In the genomic region with DNA sequence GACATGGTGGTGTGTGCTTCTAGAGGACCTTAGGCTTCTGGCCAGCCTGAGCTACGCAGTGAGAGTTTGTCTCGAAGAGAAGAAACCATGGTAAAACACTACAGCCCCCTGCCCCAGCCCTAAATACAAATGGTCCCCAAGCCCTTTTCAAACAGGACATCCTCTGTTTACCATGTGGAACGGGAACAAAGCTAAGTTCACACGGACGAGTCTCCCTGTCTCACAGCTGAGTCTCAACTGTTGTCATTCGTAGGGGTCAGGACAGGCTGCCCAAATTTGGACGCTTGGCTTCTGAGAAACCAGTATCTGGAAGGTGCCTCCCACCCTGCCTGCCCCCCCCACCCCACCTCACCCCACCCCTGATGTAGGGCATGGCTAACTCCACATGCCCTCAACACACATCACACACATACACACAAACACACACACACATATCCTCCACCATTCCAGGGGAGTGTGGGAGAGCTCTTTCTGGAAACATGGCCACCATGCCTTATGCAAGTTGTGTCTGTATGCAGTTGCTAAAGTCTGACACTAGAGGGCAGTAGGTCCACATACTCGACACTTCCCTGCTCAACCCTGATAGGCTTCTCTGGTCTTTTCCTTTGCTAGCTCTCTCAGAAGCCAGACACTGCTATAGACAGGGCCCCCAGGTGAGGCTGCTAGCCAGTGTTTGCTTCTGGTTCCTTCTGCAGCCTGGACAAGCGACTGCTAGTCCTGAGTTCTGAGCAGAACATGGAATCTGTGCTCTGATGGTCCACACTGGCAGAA, we compare ENCODE assay signal across 9 mouse cellular contexts. TPM values are rescaled to one million over a fixed set of nuclear protein-coding genes. Genes with fewer than 3 reads are reported as not detected.
DNase-seq lines count a peak whose midpoint lies in the region; ATAC-seq and TF ChIP-seq lines count a peak whose summit lies in the region.
"Not testable (repeated sequence)": the region's sequence is repeated elsewhere in the genome, so short reads cannot be mapped to it uniquely, and the experiment has no call there.
"Had no signal": no experiment of that assay in that cellular context is flagged by ENCODE, and none has a peak within 500 bp of the region (broad histone marks: within the 10 kb centered on the region; RNA-seq: fewer than 3 reads in every experiment).

No protein-coding gene starts in this region.

- not testable (repeated sequence) for H3K9ac ChIP-seq in ES-E14 (ENCODE audit: insufficient read depth, low read depth, low read length, poor library complexity, severe bottlenecking); forebrain, embryonic 13.5 days; kidney, postnatal 0 days (ENCODE audit: low read depth, low read length); limb, embryonic 11.5 days (ENCODE audit: low read length); midbrain, embryonic 14.5 days (replicated peaks; ENCODE audit: low read length)

- peak; percentile 65 for TF ChIP-seq CTCF in kidney, postnatal 0 days (IDR thresholded peaks at IDR 0.05; ENCODE audit: low read depth)
- peak; percentile 12; the same call in 1 of the 2 replicates for TF ChIP-seq CTCF in small intestine, adult 2 months (IDR thresholded peaks at IDR 0.05; ENCODE audit: extremely low read depth, insufficient read length, insufficient replicate concordance, low read depth, low read length)

- not testable (repeated sequence) for H3K9me3 ChIP-seq in ES-E14 (ENCODE audit: control insufficient read depth, insufficient read depth, low read depth, low read length); kidney, postnatal 0 days (replicated peaks; ENCODE audit: low read length); limb, embryonic 11.5 days (ENCODE audit: control insufficient read depth, low read length); midbrain, embryonic 14.5 days (ENCODE audit: control insufficient read depth, low read length)
- peaks cover 30% of the 10 kb centered on the region for H3K9me3 ChIP-seq in forebrain, embryonic 13.5 days (replicated peaks)

- not testable (repeated sequence) for H3K4me2 ChIP-seq in forebrain, embryonic 13.5 days; kidney, postnatal 0 days (ENCODE audit: low read length); limb, embryonic 11.5 days (ENCODE audit: low read depth, severe bottlenecking); midbrain, embryonic 14.5 days (ENCODE audit: low read length)

- 65% methylated on average over 9 of the region's 9 CpGs for WGBS in forebrain, embryonic 13.5 days
- WGBS in kidney, postnatal 0 days, result 65% methylated on average over 9 of the region's 9 CpGs
- 71% methylated on average over 9 of the region's 9 CpGs for WGBS in limb, embryonic 11.5 days
- 68% methylated on average over 9 of the region's 9 CpGs for WGBS in midbrain, embryonic 14.5 days
- WGBS in small intestine, adult 2 months, result 68% methylated on average over 9 of the region's 9 CpGs

- H3K36me3 ChIP-seq in ES-E14 (ENCODE audit: control insufficient read depth, insufficient read depth, low read length, poor library complexity, severe bottlenecking); forebrain, embryonic 13.5 days (ENCODE audit: poor library complexity, severe bottlenecking); kidney, postnatal 0 days (ENCODE audit: insufficient read depth, low read length); limb, embryonic 11.5 days (ENCODE audit: control insufficient read depth, insufficient read depth, low read length); midbrain, embryonic 14.5 days (ENCODE audit: control insufficient read depth, insufficient read depth, low read length); small intestine, adult 2 months (ENCODE audit: control insufficient read depth, insufficient read depth, low read length): not testable (repeated sequence)

- in situ Hi-C loops in ES-E14 (cut with MboI; ENCODE audit: low sequenced_read_pairs in 2 of 2, unreplicated experiment in 2 of 2), result not testable (repeated sequence)

- DNase-seq in ES-E14 (ENCODE audit: low read depth, low spot score), result peak; percentile 61
- DNase-seq in cerebellum, adult 11-12 months, result peak; percentile 17
- peak; percentile 23 to 40 for DNase-seq in heart, postnatal 14 days
- DNase-seq in kidney, postnatal 0 days (ENCODE audit: low spot score), result peak; percentile 47
- peak; percentile 40 for DNase-seq in limb, embryonic 11.5 days (ENCODE audit: low spot score)
- peak; percentile 77 for DNase-seq in midbrain, embryonic 14.5 days

- not testable (repeated sequence) for TF ChIP-seq POLR2A in small intestine, adult 2 months (IDR thresholded peaks at IDR 0.05; ENCODE audit: low read depth, low read length)

- intact Hi-C loops in heart, postnatal 14 days (cut with DNase I), result not testable (repeated sequence)

- H3K27me3 ChIP-seq in forebrain, embryonic 13.5 days; kidney, postnatal 0 days (ENCODE audit: insufficient read depth, low read length); limb, embryonic 11.5 days (ENCODE audit: control insufficient read depth, insufficient read depth, low read length); midbrain, embryonic 14.5 days (ENCODE audit: control insufficient read depth, insufficient read depth, low read length); small intestine, adult 2 months (ENCODE audit: control insufficient read depth, insufficient read depth, low read length): not testable (repeated sequence)

- ATAC-seq in forebrain, embryonic 13.5 days, result peak; percentile 89
- ATAC-seq in kidney, postnatal 0 days (replicated peaks; ENCODE audit: low FRiP score, low read depth), result peak; percentile 58
- ATAC-seq in limb, embryonic 11.5 days (ENCODE audit: insufficient number of reproducible peaks, low FRiP score, low TSS enrichment, low read depth), result peak; percentile 56; the same call in 1 of the 2 replicates
- ATAC-seq in midbrain, embryonic 14.5 days (ENCODE audit: low FRiP score, low TSS enrichment), result peak; percentile 62

- H3K27ac ChIP-seq in ES-E14 (ENCODE audit: insufficient read depth, low read depth, low read length, poor library complexity, severe bottlenecking); forebrain, embryonic 13.5 days; kidney, postnatal 0 days; limb, embryonic 11.5 days (replicated peaks; ENCODE audit: low read depth, low read length); midbrain, embryonic 14.5 days (replicated peaks; ENCODE audit: low read depth, low read length); small intestine, adult 2 months (ENCODE audit: insufficient read depth, low read depth, low read length): not testable (repeated sequence)

- not testable (repeated sequence) for H3K4me1 ChIP-seq in ES-E14 (ENCODE audit: control insufficient read depth in 2 of 2, insufficient read depth in 2 of 2, low read length in 2 of 2, poor library complexity in 1 of 2); forebrain, embryonic 13.5 days; kidney, postnatal 0 days (replicated peaks; ENCODE audit: insufficient read depth, low read length); limb, embryonic 11.5 days (ENCODE audit: control insufficient read depth, insufficient read depth, low read length); midbrain, embryonic 14.5 days (ENCODE audit: control insufficient read depth, insufficient read depth, low read length); small intestine, adult 2 months (ENCODE audit: control insufficient read depth, insufficient read depth, insufficient read length, low read length)

- H3K4me3 ChIP-seq in ES-E14 (ENCODE audit: insufficient read depth in 1 of 2, low read depth in 1 of 2, low read length in 2 of 2, poor library complexity in 1 of 2, severe bottlenecking in 1 of 2); forebrain, embryonic 13.5 days; kidney, postnatal 0 days (replicated peaks; ENCODE audit: low read depth, low read length); limb, embryonic 11.5 days (ENCODE audit: low read depth, low read length); midbrain, embryonic 14.5 days (replicated peaks; ENCODE audit: low read depth, low read length); small intestine, adult 2 months (ENCODE audit: low read depth, low read length): not testable (repeated sequence)

TF ChIP-seq in ES-E14, 5 proteins besides CTCF, POLR2A, EP300 and RAD21:
- TF ChIP-seq ZC3H11A (IDR thresholded peaks at IDR 0.05; ENCODE audit: borderline replicate concordance, low read depth, low read length), result peak; percentile 33; the same call in 1 of the 2 replicates

RNA-seq across cellular contexts. Expression of gene Tcp10c, which starts 17.2 kb away (rescaled TPM):
- total RNA-seq in ES-E14 (2012; rRNA removed), result not detected in 2 replicates
- polyA plus RNA-seq in forebrain, embryonic 13.5 days (2015; fragmentation: Nextera tagmentation; extraction: Ambion mirVana), result 0.06 TPM in 1 of 2 replicates, not detected in the other
- not detected for total RNA-seq in heart, postnatal 14 days (2021)
- polyA plus RNA-seq in kidney, postnatal 0 days (2015; fragmentation: Nextera tagmentation; extraction: Ambion mirVana), result not detected in 2 replicates
- not detected in 2 replicates for polyA plus RNA-seq in limb, embryonic 11.5 days (2014; fragmentation: Nextera tagmentation; extraction: Ambion mirVana)
- polyA plus RNA-seq in midbrain, embryonic 14.5 days (2014; fragmentation: Nextera tagmentation; extraction: Ambion mirVana), result not detected in 2 replicates
- not detected in 2 replicates for polyA plus RNA-seq in small intestine, adult 2 months (2012; rRNA removed)
- polyA plus RNA-seq: limb, embryonic 15.5 days had no signal

Comparison
In these comparisons a context has a peak if more than half of its experiments do, and no peak if none do; other contexts are left out.
1. DNase-seq: peak in every context shown above with its lines; median percentile 77 in midbrain, embryonic 14.5 days; 61 in ES-E14; 47 in kidney, postnatal 0 days; 40 in limb, embryonic 11.5 days; 32 in heart, postnatal 14 days; 17 in cerebellum, adult 11-12 months.